Mouse (Mus musculus) left cerebral cortex, postnatal 4 days (tissue): Measurements from ENCODE around the gene 2610528A11Rik. TPM values are rescaled to one million over a fixed set of nuclear protein-coding genes. Genes with fewer than 3 reads are reported as not detected.
A peak's percentile ranks its signal among the peaks of the same experiment; 100 is the strongest.

Source experiments
- DNase-seq: peaks from one replicate; pipeline ENCODE4 v3.0.0-alpha.2; 2022
- intact Hi-C: fragments of 180-260 bp; cut with DNase I; formaldehyde crosslinking; loops from one replicate; pipeline ENCODE4 v1.15.1; 2025
- total RNA-seq, 2 experiments: library from RNA; stranded (reverse); gene quantifications; 2 replicates each; pipeline ENCODE4 v1.2.3; 2021

Gene 2610528A11Rik
- total RNA-seq, 2 experiments from 2014 or later: 0.54 to 0.72 TPM

GRCm38 (mm10) chr14:37095556-37095955, 18.3 kb downstream of the 2610528A11Rik start:
- intact Hi-C loops: no loop called here
- no peak for DNase-seq

DNA sequence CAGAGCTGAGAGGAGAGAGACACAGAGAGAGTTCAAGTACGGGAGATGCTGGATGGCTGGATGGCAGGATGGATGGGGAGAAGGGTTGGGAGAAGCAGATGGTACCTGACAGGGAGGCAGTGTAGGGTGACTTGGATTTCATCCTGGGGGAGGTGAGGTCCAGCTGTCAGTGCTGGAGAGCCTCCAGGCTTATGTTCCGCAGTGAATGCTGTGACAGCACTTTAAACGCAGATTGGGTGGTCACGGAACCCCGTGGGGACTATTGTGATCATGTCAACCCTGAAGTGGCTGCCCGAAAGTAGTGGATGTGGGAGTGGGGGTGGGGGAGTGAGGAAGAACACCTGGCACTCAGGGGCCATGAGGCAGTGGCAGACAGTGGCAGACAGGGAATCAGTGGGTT, 19.4 kb downstream of the 2610528A11Rik start:
- intact Hi-C loops: no loop called here
- peak; percentile 64 for DNase-seq

- DNase-seq: no peak
- intact Hi-C loops: no loop called here
Observed at GRCm38 (mm10) chr14:37083755-37084154, 30.1 kb downstream of the 2610528A11Rik start.

DNA sequence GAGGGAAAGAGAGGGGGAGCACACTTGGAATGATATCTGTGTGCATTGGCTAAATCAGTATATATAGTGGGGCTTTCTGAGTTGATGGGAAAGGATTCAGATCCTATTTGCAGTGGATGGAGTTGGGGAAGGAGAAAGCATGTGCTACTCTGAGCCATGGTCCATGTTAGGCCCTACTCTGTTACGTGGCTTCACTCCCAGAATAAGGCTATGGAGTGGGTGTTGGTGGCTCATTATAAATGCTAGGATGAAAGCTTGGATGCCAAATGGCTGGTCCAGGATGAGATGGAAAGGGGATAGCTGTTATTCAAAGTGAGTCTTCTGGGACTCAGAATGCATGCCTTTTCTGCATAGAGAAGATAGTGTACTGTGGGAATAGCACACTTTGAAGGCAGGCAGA, 33.1 kb downstream of the 2610528A11Rik start:
- no peak for DNase-seq
- intact Hi-C loops: no loop called here

- peak; percentile 35 for DNase-seq
- intact Hi-C loops: no loop called here
Observed at GRCm38 (mm10) chr14:37068516-37068915, 45.3 kb downstream of the 2610528A11Rik start.

- intact Hi-C loops: no loop called here
- no peak for DNase-seq
Observed at GRCm38 (mm10) chr14:37067629-37068028, 46.2 kb downstream of the 2610528A11Rik start, which contains the start of gene Lrit2. Lrit2 (plus strand) TSS chr14:37067929.

DNA sequence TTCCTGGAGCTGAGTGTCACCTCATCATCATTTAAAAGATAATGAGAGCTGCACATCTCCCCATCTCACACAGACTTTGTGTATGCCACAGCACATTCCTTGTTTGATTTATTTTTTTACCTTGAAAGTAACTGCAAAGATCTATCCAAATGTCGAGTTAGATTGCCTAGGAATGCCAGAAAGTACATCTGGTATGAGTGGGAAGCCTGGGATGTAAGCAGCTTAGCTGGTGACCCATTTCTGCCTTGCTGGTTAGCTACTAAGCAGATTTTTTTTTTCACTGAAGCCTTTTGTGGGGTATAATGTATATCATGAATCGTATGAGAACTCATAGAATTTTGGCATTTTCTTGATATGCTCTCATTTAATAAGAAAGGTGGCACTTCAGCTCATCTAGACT, 47.2 kb downstream of the 2610528A11Rik start:
- no peak for DNase-seq
- intact Hi-C loops: no loop called here

DNA sequence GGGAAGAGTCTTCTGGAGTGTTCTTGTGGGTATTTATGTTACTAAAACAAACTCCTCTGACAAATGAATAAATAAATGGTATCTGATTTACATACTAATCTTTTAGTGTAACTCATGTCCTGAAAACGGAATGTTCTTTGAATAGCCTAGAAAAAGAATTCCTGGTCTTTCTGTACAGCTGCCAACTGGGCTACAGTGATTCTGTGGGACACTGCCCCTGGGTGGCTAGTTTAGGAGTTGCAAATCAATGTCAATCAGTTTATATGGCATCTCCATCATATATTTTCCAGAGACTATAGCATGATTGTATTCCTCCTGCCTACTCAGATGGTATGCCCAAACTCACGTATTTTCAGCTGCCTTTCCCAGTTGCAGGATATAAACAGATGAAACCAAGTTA, 49.0 kb downstream of the 2610528A11Rik start:
- DNase-seq: no peak
- intact Hi-C loops: no loop called here

Other genes starting within 250 kb of the 2610528A11Rik start
- gene Ccser2, start 145.2 kb downstream of the 2610528A11Rik start, total RNA-seq: 100 to 1,000 TPM; 123 to 124 TPM
- gene Rgr, start 65.1 kb downstream of the 2610528A11Rik start, total RNA-seq: not detected
- not detected for gene Lrit1, start 59.2 kb downstream of the 2610528A11Rik start, total RNA-seq
- gene Lrit2, start 46.1 kb downstream of the 2610528A11Rik start, total RNA-seq: not detected
- 10 to 100 TPM in 1 of 2 experiments, 1 to 10 TPM in 1; 9.4 to 11.5 TPM for gene Cdhr1, start 15.7 kb downstream of the 2610528A11Rik start, total RNA-seq
- gene Ghitm, start 21.2 kb upstream of the 2610528A11Rik start, total RNA-seq: 100 to 1,000 TPM; 133 to 139 TPM